Mouse (Mus musculus) small intestine, adult 2 months (tissue): Measurements from ENCODE around the gene Nup153.

Experiments used
- CTCF ChIP-seq: fragments of 200-500 bp; IDR thresholded peaks from 2 replicates; pipeline ENCODE4 v1.5.1; 2012; ENCODE audit warnings: low read depth, mild to moderate bottlenecking, control low read depth, inconsistent platforms, low read length, moderate library complexity, mixed read lengths; ENCODE audit not compliant: insufficient replicate concordance, insufficient read length; ENCODE audit errors: extremely low read depth
- POLR2A ChIP-seq: fragments of 200-500 bp; IDR thresholded peaks from 2 replicates; pipeline ENCODE4 v1.6.1; 2012; ENCODE audit warnings: low read depth, mild to moderate bottlenecking, control low read depth, inconsistent platforms, low read length, moderate library complexity

- TF ChIP-seq CTCF (no peak), POLR2A (no peak)
Observed at GRCm38 (mm10) chr13:46727038-46727836, 503 bp downstream of the Nup153 start.
